Mouse (Mus musculus) c-Kit-negative CD71-positive TER-119-positive erythroid progenitor cells, embryonic 14.5 days (primary cell): ENCODE data around the gene Cdkl4.
A peak's percentile ranks its signal among the peaks of the same experiment; 100 is the strongest.
"Not testable (repeated sequence)": the region's sequence is repeated elsewhere in the genome, so short reads cannot be mapped to it uniquely, and the experiment has no call there.

Experiments
- DNase-seq: peaks from one replicate; pipeline ENCODE4 v3.0.0-alpha.2; 2013; ENCODE audit warnings: low read depth, low spot score

The Cdkl4 gene

GRCm38 (mm10) chr17:80563762-80564610 is 13.6 kb downstream of the Cdkl4 start:
- DNase-seq, result not testable (repeated sequence)

GRCm38 (mm10) chr17:80562792-80563191 is 14.8 kb downstream of the Cdkl4 start:
- no peak for DNase-seq

- DNase-seq, result peak; percentile 19
Measured at GRCm38 (mm10) chr17:80560669-80561401, 16.8 kb downstream of the Cdkl4 start.

DNA sequence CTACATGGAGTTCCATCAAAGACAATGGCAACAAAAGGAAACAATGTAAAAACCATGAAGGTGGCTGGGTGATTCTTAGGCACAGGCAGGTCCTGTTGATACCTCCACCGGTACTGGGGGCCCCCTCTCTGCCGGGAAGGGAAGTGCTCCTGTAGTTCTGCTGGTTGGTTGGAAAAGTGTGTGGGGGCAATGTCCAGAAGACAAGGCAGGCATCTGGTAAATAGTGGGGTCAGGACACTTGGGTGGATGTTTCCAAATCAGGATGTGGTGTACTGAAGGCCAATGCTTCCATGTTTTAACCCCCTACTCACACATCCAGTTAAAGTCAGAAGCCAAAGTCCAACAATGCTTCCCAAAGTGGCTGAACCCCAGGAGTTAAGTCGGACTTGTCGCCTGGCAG is 17.9 kb downstream of the Cdkl4 start:
- DNase-seq, result no peak

DNA sequence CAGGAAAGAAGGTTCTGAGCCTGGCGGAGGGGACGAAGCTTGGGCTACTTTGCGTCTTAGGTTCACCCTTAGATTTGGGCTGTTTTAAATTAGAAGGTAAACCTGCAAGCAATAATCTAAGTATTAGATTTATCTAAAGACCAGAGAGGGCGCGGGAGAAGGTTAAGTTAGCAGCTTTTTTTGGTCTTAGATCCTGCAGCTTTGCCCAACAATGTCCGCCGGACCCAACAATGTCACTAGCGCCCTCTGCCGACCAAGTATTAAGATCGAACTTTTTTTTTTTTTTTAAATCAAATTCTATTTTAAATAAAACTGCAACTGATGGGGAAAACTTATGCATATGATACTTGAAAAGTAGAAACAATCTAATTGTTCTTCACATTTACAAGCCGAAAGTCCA is 18.6 kb downstream of the Cdkl4 start:
- DNase-seq, result peak; percentile 8

DNA sequence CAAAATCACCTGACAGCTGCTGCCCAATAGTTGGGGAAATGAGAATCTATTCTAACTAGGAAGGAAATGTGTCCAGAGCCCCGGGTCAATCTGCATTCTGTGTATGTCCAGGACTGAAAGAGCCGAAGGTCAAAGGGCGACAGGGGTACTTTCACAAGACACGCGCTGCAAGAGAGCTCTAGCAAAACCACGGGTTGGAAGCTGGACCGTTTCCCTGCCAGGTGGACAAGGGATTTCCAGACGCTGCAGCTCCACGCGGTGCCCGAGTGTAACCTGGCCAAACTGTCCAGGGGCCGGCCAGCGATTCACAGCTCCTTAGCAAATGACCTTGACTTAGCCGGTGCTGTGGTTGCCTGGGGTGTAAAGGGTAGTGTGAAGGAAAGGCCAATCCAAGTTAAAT is 19.0 kb downstream of the Cdkl4 start:
- no peak for DNase-seq

DNA sequence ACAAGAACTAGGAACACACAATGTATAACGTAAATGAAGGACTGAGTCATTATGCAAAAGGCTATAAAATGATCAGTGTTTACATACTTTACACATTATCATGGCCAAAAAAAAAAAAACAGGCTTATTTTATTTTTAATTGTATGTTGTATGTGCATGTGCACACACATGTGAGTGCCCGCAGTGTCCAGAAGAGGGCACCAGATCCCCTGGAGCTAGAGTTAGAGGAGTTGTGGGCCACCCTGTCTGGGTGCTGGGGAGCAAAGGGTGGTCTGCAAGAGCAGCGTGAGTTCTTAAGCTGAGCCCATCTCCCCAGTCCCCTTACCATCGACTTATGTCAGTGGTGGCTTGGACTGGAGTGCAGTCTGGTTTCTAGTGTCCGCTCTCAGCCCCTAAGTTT is 20.2 kb downstream of the Cdkl4 start:
- DNase-seq, result no peak

GRCm38 (mm10) chr17:80553318-80554270 is 24.0 kb downstream of the Cdkl4 start:
- DNase-seq, result peak; percentile 36

- DNase-seq, result no peak
Measured at GRCm38 (mm10) chr17:80552653-80553052, 25.0 kb downstream of the Cdkl4 start.

GRCm38 (mm10) chr17:80550981-80551380 is 26.6 kb downstream of the Cdkl4 start:
- DNase-seq, result no peak

DNA sequence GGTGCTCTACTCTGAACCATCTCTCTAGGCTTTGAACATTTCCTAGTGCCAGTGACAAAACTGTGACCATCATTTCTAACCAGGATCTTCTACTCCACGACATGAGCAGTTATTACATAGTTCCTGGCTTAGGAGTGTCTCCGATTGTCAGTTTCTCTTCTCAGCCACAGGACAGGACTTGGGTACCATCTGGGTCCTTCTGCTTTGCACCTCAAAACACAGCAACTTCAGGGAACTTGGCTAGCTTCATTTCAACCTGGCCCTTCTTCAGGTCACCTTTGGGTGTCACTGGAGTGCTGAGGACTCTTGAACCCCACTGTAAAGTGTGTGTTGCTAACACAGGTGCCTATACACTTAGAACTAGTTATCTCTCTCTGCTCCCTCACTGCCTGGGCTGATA is 30.8 kb downstream of the Cdkl4 start:
- no peak for DNase-seq

DNA sequence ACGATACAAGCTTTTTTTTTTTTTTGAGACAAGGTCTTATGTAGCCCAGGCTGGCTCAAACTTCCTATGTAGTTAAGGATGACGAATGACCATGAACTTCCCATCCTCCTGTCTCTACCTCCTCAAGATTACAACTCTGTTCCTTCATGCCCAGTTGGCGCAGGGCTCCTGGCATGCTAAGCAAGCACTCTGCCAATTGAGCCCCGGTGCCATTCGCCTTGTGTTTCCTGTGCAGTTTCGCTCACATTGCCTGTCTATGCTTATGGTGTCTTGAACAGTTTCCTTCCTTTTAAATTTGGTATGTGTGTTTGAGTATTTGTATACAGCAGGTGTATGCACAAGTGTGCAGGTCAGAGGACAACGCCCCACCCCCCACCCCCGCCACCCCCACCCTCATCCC is 31.4 kb downstream of the Cdkl4 start:
- no peak for DNase-seq

DNA sequence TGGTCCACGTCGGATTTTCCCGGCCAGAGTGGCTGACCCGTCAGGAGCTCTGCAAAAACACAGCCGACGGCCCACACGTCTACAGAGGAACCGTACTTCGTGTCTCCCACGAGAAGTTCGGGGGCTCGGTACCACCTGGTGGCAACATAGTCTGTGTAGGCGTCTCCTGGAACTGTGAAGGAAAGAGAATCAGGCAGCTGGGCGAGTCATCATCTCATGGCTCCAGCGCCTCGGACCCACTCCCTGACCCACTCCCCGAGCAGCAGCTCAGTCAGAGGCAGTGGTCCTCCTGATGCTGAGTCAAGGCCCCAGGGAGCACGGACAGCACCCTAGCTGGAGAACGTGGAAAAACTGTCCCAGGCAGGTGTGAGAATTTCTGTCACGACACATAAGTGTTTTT is 34.0 kb downstream of the Cdkl4 start:
- DNase-seq, result no peak

GRCm38 (mm10) chr17:80537136-80537535 is 40.5 kb downstream of the Cdkl4 start:
- DNase-seq, result no peak

GRCm38 (mm10) chr17:80535633-80536032 is 42.0 kb downstream of the Cdkl4 start:
- no peak for DNase-seq

DNA sequence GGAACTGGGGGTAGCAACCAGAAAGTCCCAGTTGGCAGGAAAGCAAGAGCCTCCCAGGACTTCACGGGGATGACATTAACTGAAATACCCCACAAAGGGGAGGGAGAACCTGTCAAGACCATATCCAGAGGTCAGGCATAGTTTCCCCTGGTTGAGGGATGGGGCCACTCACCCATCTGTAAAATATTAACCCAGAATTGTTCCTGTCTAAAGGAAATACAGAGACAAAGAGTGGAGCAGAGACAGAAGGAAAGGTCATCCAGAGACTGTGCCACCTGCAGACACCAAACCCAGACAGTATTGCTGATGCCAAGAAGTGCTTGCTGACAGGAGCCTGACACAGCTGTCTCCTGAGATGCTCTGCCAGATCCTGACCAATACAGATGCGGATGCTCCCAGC is 46.3 kb downstream of the Cdkl4 start:
- not testable (repeated sequence) for DNase-seq

- no peak for DNase-seq
Measured at GRCm38 (mm10) chr17:80523231-80523630, 54.4 kb downstream of the Cdkl4 start.

DNA sequence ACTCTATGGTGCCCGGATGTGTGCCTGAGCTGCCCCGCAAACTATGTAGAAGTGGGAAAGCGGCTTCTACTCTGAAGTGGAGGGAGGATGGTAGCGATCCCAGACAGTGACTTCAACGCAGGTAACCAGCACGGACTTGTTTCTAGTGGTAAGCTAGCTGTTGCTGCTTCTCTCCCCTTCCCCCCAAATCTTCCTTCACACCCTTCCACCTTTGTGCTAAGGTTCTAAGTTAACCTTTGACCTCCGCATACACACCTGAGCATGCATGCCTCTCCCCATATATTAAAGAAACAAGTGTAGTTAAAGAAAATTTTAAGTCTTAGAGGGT is 55.4 kb downstream of the Cdkl4 start:
- DNase-seq, result no peak

GRCm38 (mm10) chr17:80521521-80522228 is 55.9 kb downstream of the Cdkl4 start:
- no peak for DNase-seq

GRCm38 (mm10) chr17:80520537-80520936 is 57.1 kb downstream of the Cdkl4 start:
- DNase-seq, result no peak

DNA sequence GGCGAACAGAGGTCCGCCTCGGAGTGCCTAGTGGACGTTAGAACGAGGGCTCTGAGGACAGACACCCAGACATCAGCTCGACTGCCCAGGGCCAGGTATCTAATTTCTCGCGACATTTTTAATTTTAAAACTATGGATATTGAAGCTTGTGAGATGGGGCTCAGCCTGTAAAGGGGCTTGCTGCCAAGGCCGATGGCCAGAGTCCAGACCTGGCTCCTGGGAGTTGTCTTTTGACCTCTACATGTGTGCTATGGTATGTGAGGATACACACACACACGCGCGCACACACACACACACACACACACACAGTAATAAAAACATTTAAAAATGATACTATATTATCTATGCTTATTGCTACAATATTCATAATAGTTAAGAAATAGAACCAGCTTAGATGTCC is 58.8 kb downstream of the Cdkl4 start:
- no peak for DNase-seq
